Comparison of ENCODE assay signal across 26 mouse cellular contexts in the genomic region with DNA sequence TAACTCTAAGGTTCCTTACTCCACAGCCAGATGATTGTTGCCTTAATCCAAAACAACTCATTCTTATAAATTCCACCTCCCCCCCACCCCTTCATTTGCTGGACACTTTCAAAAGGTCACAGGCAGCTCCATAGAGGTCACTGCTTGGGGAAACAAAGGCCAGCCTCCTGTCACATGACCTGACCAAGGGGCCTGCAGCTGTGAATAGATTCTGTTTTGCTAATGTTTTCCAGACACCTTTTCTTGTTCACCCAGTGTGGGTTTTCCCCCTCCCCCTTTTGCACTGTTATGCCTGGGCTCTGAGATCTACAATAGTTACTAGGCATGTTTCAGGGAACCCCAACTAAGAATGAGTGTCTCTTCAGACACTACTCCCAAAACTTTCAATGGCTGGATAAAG. TPM values are rescaled to one million over a fixed set of nuclear protein-coding genes. Genes with fewer than 3 reads are reported as not detected.
DNase-seq lines count a peak whose midpoint lies in the region; ATAC-seq and TF ChIP-seq lines count a peak whose summit lies in the region.
"Had no signal": no experiment of that assay in that cellular context is flagged by ENCODE, and none has a peak within 500 bp of the region (broad histone marks: within the 10 kb centered on the region; RNA-seq: fewer than 3 reads in every experiment).

No protein-coding gene starts in this region.

- no peak overlapping the region for H3K4me2 ChIP-seq in forebrain, embryonic 16.5 days (ENCODE audit: low read length)
- no peak overlapping the region for H3K4me2 ChIP-seq in CH12.LX (ENCODE audit: insufficient read depth, low read depth, poor library complexity, severe bottlenecking)
- H3K4me2 ChIP-seq: heart, embryonic 12.5 days; hindbrain, embryonic 14.5 days; liver, embryonic 12.5 days; midbrain, embryonic 13.5 days had no signal

- no peak for TF ChIP-seq POLR2A in CH12.LX (IDR thresholded peaks at IDR 0.05; ENCODE audit: low read depth, low read length)

- no peak for TF ChIP-seq RAD21 in CH12.LX (IDR thresholded peaks at IDR 0.05; ENCODE audit: low read depth, low read length)

- no peak for TF ChIP-seq CTCF in CH12.LX (conservative IDR thresholded peaks at IDR 0.05 in 1 of 2, IDR thresholded peaks at IDR 0.05 in 1 of 2; ENCODE audit: low read depth in 2 of 2, low read length in 2 of 2)

- H3K79me2 ChIP-seq in CH12.LX (replicated peaks; ENCODE audit: control insufficient read depth, extremely low read depth, insufficient read depth, poor library complexity, severe bottlenecking), result no peaks in the 10 kb centered on the region; the same call in 1 of the 2 replicates

- dilution Hi-C loops in CH12.LX (cut with MboI; ENCODE audit: extremely low pct_ligation_motif_present, extremely low pct_unique_long_range_greater_than_20kb, low sequenced_read_pairs), result no loop called here

- H3K4me1 ChIP-seq in forebrain, embryonic 10.5 days, result peaks cover 60% of the 10 kb centered on the region
- H3K4me1 ChIP-seq in forebrain, embryonic 16.5 days (replicated peaks; ENCODE audit: control insufficient read depth, insufficient read depth, low read length), result peaks cover 33% of the 10 kb centered on the region
- H3K4me1 ChIP-seq in CH12.LX (ENCODE audit: control insufficient read depth in 1 of 2, insufficient read depth in 2 of 2) (peaks cover 20 to 45% of the 10 kb centered on the region in 2 experiments), ES-E14 (ENCODE audit: control insufficient read depth in 2 of 2, insufficient read depth in 2 of 2, low read length in 2 of 2, poor library complexity in 1 of 2) (peaks cover 30 to 31% of the 10 kb centered on the region in 2 experiments)
- H3K4me1 ChIP-seq: liver, embryonic 12.5 days; megakaryocyte, embryonic 14.5 days had no signal

- DNase-seq in forebrain, embryonic 10.5 days (ENCODE audit: extremely low spot score, low spot score), result no peak
- DNase-seq in CH12.LX (ENCODE audit: extremely low read depth), result peak; percentile 55
- DNase-seq in ES-E14 (ENCODE audit: low read depth, low spot score), result peak; percentile 17
- DNase-seq in lung, postnatal 10 days, result no peak
- no peak for DNase-seq in kidney, adult 11 months
- no peak for DNase-seq in adrenal gland, adult 18-20 months (ENCODE audit: low spot score in 2 of 2)
- DNase-seq: adrenal gland, postnatal 10 days; cerebellum, adult 11 months; cerebellum, adult 9-10 months; cerebellum, postnatal 36 days; heart, adult 2 months; heart, postnatal 4 days; kidney, adult 8-10 months; kidney, postnatal 14 days; liver, postnatal 0 days; lung, postnatal 4 days; thymus, postnatal 14 days had no signal

- H3K9me3 ChIP-seq in forebrain, embryonic 10.5 days, result no peaks in the 10 kb centered on the region
- no peaks in the 10 kb centered on the region for H3K9me3 ChIP-seq in forebrain, embryonic 16.5 days (ENCODE audit: control insufficient read depth, low read length)
- H3K9me3 ChIP-seq in CH12.LX (replicated peaks; ENCODE audit: low read length), result no peaks in the 10 kb centered on the region
- H3K9me3 ChIP-seq in ES-E14 (ENCODE audit: control insufficient read depth, insufficient read depth, low read depth, low read length), result no peaks in the 10 kb centered on the region
- H3K9me3 ChIP-seq: heart, embryonic 12.5 days; liver, embryonic 12.5 days; megakaryocyte, embryonic 14.5 days; midbrain, embryonic 13.5 days had no signal

- peak overlapping the region; percentile 62 for H3K27ac ChIP-seq in forebrain, embryonic 10.5 days
- H3K27ac ChIP-seq in forebrain, embryonic 16.5 days (ENCODE audit: low read length), result no peak overlapping the region
- H3K27ac ChIP-seq in CH12.LX (ENCODE audit: insufficient read depth, low read depth), result peak overlapping the region; percentile 68; the same call in 1 of the 2 replicates
- peak overlapping the region; percentile 58 for H3K27ac ChIP-seq in ES-E14 (ENCODE audit: insufficient read depth, low read depth, low read length, poor library complexity, severe bottlenecking)
- H3K27ac ChIP-seq: heart, adult 2 months; hindbrain, embryonic 14.5 days; left cerebral cortex, adult 2 months; liver, embryonic 12.5 days; midbrain, embryonic 13.5 days had no signal

- in situ Hi-C loops in CH12.LX (cut with MboI; ENCODE audit: low pct_ligation_motif_present, low pct_unique_long_range_greater_than_20kb, low sequenced_read_pairs) (no loop called here), ES-E14 (cut with MboI; ENCODE audit: low sequenced_read_pairs in 2 of 2, unreplicated experiment in 2 of 2) (no loop called here)

- no peak overlapping the region for H3K9ac ChIP-seq in forebrain, embryonic 16.5 days (replicated peaks; ENCODE audit: low read depth, low read length)
- H3K9ac ChIP-seq in CH12.LX (ENCODE audit: insufficient read depth, low read depth), result no peak overlapping the region
- no peak overlapping the region for H3K9ac ChIP-seq in ES-E14 (ENCODE audit: insufficient read depth, low read depth, low read length, poor library complexity, severe bottlenecking)
- H3K9ac ChIP-seq: heart, embryonic 12.5 days; hindbrain, embryonic 14.5 days; liver, embryonic 12.5 days; liver, postnatal 0 days; midbrain, embryonic 13.5 days had no signal

- H3K27me3 ChIP-seq in forebrain, embryonic 10.5 days (ENCODE audit: poor library complexity, severe bottlenecking), result no peaks in the 10 kb centered on the region
- H3K27me3 ChIP-seq in forebrain, embryonic 16.5 days (replicated peaks; ENCODE audit: control insufficient read depth, insufficient read depth, low read length), result no peaks in the 10 kb centered on the region
- H3K27me3 ChIP-seq in CH12.LX (replicated peaks), result no peaks in the 10 kb centered on the region
- H3K27me3 ChIP-seq: heart, embryonic 12.5 days; liver, embryonic 12.5 days; megakaryocyte, embryonic 14.5 days; midbrain, embryonic 13.5 days had no signal

- TF ChIP-seq EP300 in CH12.LX (IDR thresholded peaks at IDR 0.05; ENCODE audit: low read length), result peak; percentile 82

- H3K4me3 ChIP-seq in forebrain, embryonic 10.5 days, result no peak overlapping the region
- H3K4me3 ChIP-seq in forebrain, embryonic 16.5 days (replicated peaks; ENCODE audit: low read length), result no peak overlapping the region
- H3K4me3 ChIP-seq in CH12.LX (replicated peaks in 1 of 3; ENCODE audit: low read depth in 2 of 3, low read length in 2 of 3, poor library complexity in 1 of 3) (no peak overlapping the region), ES-E14 (ENCODE audit: insufficient read depth in 1 of 2, low read depth in 1 of 2, low read length in 2 of 2, poor library complexity in 1 of 2, severe bottlenecking in 1 of 2) (0 out of 4 replicates have a peak overlapping the region, but pooled peaks of 1 of the 2 experiments have one; percentile 5)
- H3K4me3 ChIP-seq: heart, adult 2 months; heart, embryonic 12.5 days; left cerebral cortex, adult 2 months; liver, embryonic 12.5 days; megakaryocyte, embryonic 14.5 days; midbrain, embryonic 13.5 days had no signal

- no peak for ATAC-seq in forebrain, embryonic 16.5 days
- peak; percentile 28 for ATAC-seq in inflammation-experienced regulatory T-cells, adult 6 months
- ATAC-seq: forebrain, embryonic 14.5 days; liver, embryonic 12.5 days; liver, postnatal 0 days; midbrain, embryonic 13.5 days had no signal

- peaks cover 92% of the 10 kb centered on the region for H3K36me3 ChIP-seq in forebrain, embryonic 10.5 days (replicated peaks)
- peaks cover 20% of the 10 kb centered on the region for H3K36me3 ChIP-seq in forebrain, embryonic 16.5 days (ENCODE audit: control insufficient read depth, insufficient read depth)
- H3K36me3 ChIP-seq in CH12.LX (replicated peaks in 1 of 2; ENCODE audit: control insufficient read depth in 1 of 2, insufficient read depth in 1 of 2, low read length in 1 of 2) (peaks cover 51 to 96% of the 10 kb centered on the region in 2 experiments), ES-E14 (ENCODE audit: control insufficient read depth, insufficient read depth, low read length, poor library complexity, severe bottlenecking) (peaks cover 37% of the 10 kb centered on the region)

TF ChIP-seq in CH12.LX, 34 proteins besides CTCF, POLR2A, EP300 and RAD21 (continues in another document):
- TF ChIP-seq NELFE (IDR thresholded peaks at IDR 0.05; ENCODE audit: low read depth, low read length) (no peak), MYC (IDR thresholded peaks at IDR 0.05; ENCODE audit: low read depth, low read length) (0 out of 2 replicates have a peak, but pooled peaks have one; percentile 34), JUND (conservative IDR thresholded peaks at IDR 0.05; ENCODE audit: low read depth, low read length) (no peak; the same call in none of the 2 replicates), SIN3A (IDR thresholded peaks at IDR 0.05; ENCODE audit: low read length) (peak; percentile 48; the same call in 1 of the 2 replicates), ZKSCAN1 (IDR thresholded peaks at IDR 0.05; ENCODE audit: borderline replicate concordance, low read depth, low read length) (no peak)

TF ChIP-seq in ES-E14, 5 proteins besides CTCF, POLR2A, EP300 and RAD21:
- no peak for TF ChIP-seq HCFC1 (IDR thresholded peaks at IDR 0.05; ENCODE audit: borderline replicate concordance, insufficient read depth, low read length)
- no peak for TF ChIP-seq CHD2 (IDR thresholded peaks at IDR 0.05; ENCODE audit: low read depth, low read length)
- no peak for TF ChIP-seq ZC3H11A (IDR thresholded peaks at IDR 0.05; ENCODE audit: borderline replicate concordance, low read depth, low read length)
- no peak for TF ChIP-seq MAFK (IDR thresholded peaks at IDR 0.05; ENCODE audit: insufficient read depth, low read depth, low read length)
- no peak for TF ChIP-seq ZNF384 (IDR thresholded peaks at IDR 0.05; ENCODE audit: low read depth, low read length)

RNA-seq across cellular contexts. Expression of a gene that starts 31.9 kb away (rescaled TPM):
- 21.0 and 23.6 TPM in 2 replicates for polyA plus RNA-seq in forebrain, embryonic 10.5 days (2016; fragmentation: Nextera tagmentation; extraction: Ambion mirVana)
- polyA plus RNA-seq in forebrain, embryonic 16.5 days (2015; fragmentation: Nextera tagmentation; extraction: Ambion mirVana), result 8.0 and 11.2 TPM in 2 replicates
- total RNA-seq in CH12.LX (2012; rRNA removed), result 7.4 and 8.2 TPM in 2 replicates
- total RNA-seq in CH12.LX (2014; rRNA removed), result 5.2 and 6.2 TPM in 2 replicates
- polyA plus RNA-seq in CH12.LX (2012; ENCODE audit: insufficient read length, low read depth), result 14.9 and 15.5 TPM in 2 replicates
- total RNA-seq in ES-E14 (2012; rRNA removed), result 21.6 and 63.8 TPM in 2 replicates
- polyA plus RNA-seq in inflammation-experienced regulatory T-cells, adult 6 months (2017; shearing (Covaris generic)), result 10 to 100 TPM in 2 of 3 experiments, 1 to 10 TPM in 1; 9.5 to 13.2 (median 12.1) TPM
- 10 to 100 TPM; 29.5 to 40.7 TPM for total RNA-seq in adrenal gland, adult 18-20 months (2021)

RNA-seq across cellular contexts. Expression of a gene that starts 44.4 kb away (rescaled TPM):
- 22.4 and 23.9 TPM in 2 replicates for polyA plus RNA-seq in forebrain, embryonic 10.5 days (2016; fragmentation: Nextera tagmentation; extraction: Ambion mirVana)
- 13.7 and 13.8 TPM in 2 replicates for polyA plus RNA-seq in forebrain, embryonic 16.5 days (2015; fragmentation: Nextera tagmentation; extraction: Ambion mirVana)
- total RNA-seq in CH12.LX (2012; rRNA removed), result 10.6 and 12.4 TPM in 2 replicates
- 7.6 and 8.2 TPM in 2 replicates for total RNA-seq in CH12.LX (2014; rRNA removed)
- polyA plus RNA-seq in CH12.LX (2012; ENCODE audit: insufficient read length, low read depth), result 8.7 and 11.7 TPM in 2 replicates
- total RNA-seq in ES-E14 (2012; rRNA removed), result 9.4 and 10.7 TPM in 2 replicates
- polyA plus RNA-seq in inflammation-experienced regulatory T-cells, adult 6 months (2017; shearing (Covaris generic)), result 10 to 100 TPM in 2 of 3 experiments, 1 to 10 TPM in 1; 8.5 to 18.0 (median 14.4) TPM
- total RNA-seq in adrenal gland, adult 18-20 months (2021), result 1 to 10 TPM; 6.9 to 8.1 TPM

Comparison
In these comparisons a context has a peak if more than half of its experiments do, and no peak if none do; other contexts are left out.
1. DNase-seq: peak in CH12.LX (single experiment) and ES-E14 (single experiment); none in forebrain, embryonic 10.5 days (single experiment), lung, postnatal 10 days (single experiment), kidney, adult 11 months (single experiment) and adrenal gland, adult 18-20 months (0 of 2).